Mouse (Mus musculus) thymus, adult 2 months (tissue): ENCODE results near the gene Gramd4.

ENCODE experiments used
- CTCF ChIP-seq: fragments of 200-500 bp; IDR thresholded peaks from 2 replicates; pipeline ENCODE4 v1.5.1; 2012; ENCODE audit warnings: mild to moderate bottlenecking, control low read depth, low read length, moderate library complexity, borderline replicate concordance; ENCODE audit not compliant: control insufficient read depth, poor library complexity, insufficient read depth; ENCODE audit errors: extremely low read depth
- POLR2A ChIP-seq: fragments of 200-500 bp; IDR thresholded peaks from 2 replicates; pipeline ENCODE4 v1.6.1; 2012; ENCODE audit warnings: mild to moderate bottlenecking, low read length, control low read depth, moderate library complexity; ENCODE audit not compliant: control insufficient read depth, poor library complexity, insufficient read depth; ENCODE audit errors: extremely low read depth

- TF ChIP-seq POLR2A (no peak), CTCF (no peak)
Measured at GRCm38 (mm10) chr15:86060581-86060980, 3.1 kb downstream of the Gramd4 start.
